9 mouse cellular contexts compared by ENCODE assay signal in genomic region chr11:4308060-4308513, GRCm38 (mm10). TPM values are rescaled to one million over a fixed set of nuclear protein-coding genes. Genes with fewer than 3 reads are reported as not detected.
DNase-seq lines count a peak whose midpoint lies in the region; ATAC-seq and TF ChIP-seq lines count a peak whose summit lies in the region.
"Had no signal": no experiment of that assay in that cellular context is flagged by ENCODE, and none has a peak within 500 bp of the region (broad histone marks: within the 10 kb centered on the region; RNA-seq: fewer than 3 reads in every experiment).

No protein-coding gene starts in this region.

- 11% methylated on average over 6 of the region's 6 CpGs for WGBS in kidney, postnatal 0 days
- 13% methylated on average over 6 of the region's 6 CpGs for WGBS in midbrain, embryonic 16.5 days

- no peak overlapping the region for H3K9ac ChIP-seq in kidney, postnatal 0 days (ENCODE audit: low read depth, low read length)
- H3K9ac ChIP-seq in midbrain, embryonic 16.5 days (ENCODE audit: low read depth, low read length): no peak overlapping the region

- CTCF ChIA-PET in Patski (lab: Charles Lee): interaction anchor here (2.9 to 7.1 kb wide), 2 partner anchors 10 to 47 kb away, joined by 17 to 52 read pairs; no protein-coding TSS in a partner anchor

- DNase-seq in kidney, postnatal 0 days (ENCODE audit: low spot score): peak; percentile 73
- no peak for DNase-seq in kidney, adult 11 months
- DNase-seq in Patski (ENCODE audit: low read depth, low spot score): peak; percentile 83
- DNase-seq in gonadal fat pad, adult 2 months (ENCODE audit: low read depth): peak; percentile 93
- no peak for DNase-seq in urinary bladder, postnatal 4 days (ENCODE audit: low spot score in 2 of 2)
- DNase-seq: adrenal gland, adult 2 months had no signal

- H3K4me3 ChIP-seq in kidney, postnatal 0 days (replicated peaks; ENCODE audit: low read depth, low read length): no peak overlapping the region
- H3K4me3 ChIP-seq in midbrain, embryonic 16.5 days (ENCODE audit: low read depth, low read length): no peak overlapping the region

- in situ Hi-C loops in Patski (cut with MboI; ENCODE audit: low pct_unique_long_range_greater_than_20kb): loop anchor here (10.0 kb wide), 1 partner anchor 203 kb away; no protein-coding TSS in a partner anchor

- no peaks in the 10 kb centered on the region for H3K9me3 ChIP-seq in kidney, postnatal 0 days (replicated peaks; ENCODE audit: low read length)
- H3K9me3 ChIP-seq in midbrain, embryonic 16.5 days (replicated peaks; ENCODE audit: control insufficient read depth, low read length, poor library complexity, severe bottlenecking): no peaks in the 10 kb centered on the region

- POLR2A ChIA-PET in Patski (lab: Charles Lee): interaction anchor here (0.9 to 1.9 kb wide), 4 partner anchors 38 to 48 kb away, joined by 3 to 9 read pairs (median 6); no protein-coding TSS in a partner anchor

- TF ChIP-seq CTCF in kidney, postnatal 0 days (IDR thresholded peaks at IDR 0.05; ENCODE audit: low read depth): no peak
- no peak for TF ChIP-seq CTCF in Patski (IDR thresholded peaks at IDR 0.05)

- H3K36me3 ChIP-seq in kidney, postnatal 0 days (ENCODE audit: insufficient read depth, low read length): no peaks in the 10 kb centered on the region
- no peaks in the 10 kb centered on the region for H3K36me3 ChIP-seq in midbrain, embryonic 16.5 days (ENCODE audit: control insufficient read depth, insufficient read depth, low read length)

- H3K4me2 ChIP-seq in kidney, postnatal 0 days (ENCODE audit: low read length): peak overlapping the region; percentile 37
- H3K4me2 ChIP-seq in midbrain, embryonic 16.5 days (ENCODE audit: low read length): peak overlapping the region; percentile 1; the same call in 1 of the 2 replicates

- peak overlapping the region; percentile 8; the same call in 1 of the 2 replicates for H3K27ac ChIP-seq in kidney, postnatal 0 days
- no peak overlapping the region for H3K27ac ChIP-seq in midbrain, embryonic 16.5 days (ENCODE audit: low read length)

- no peak for ATAC-seq in kidney, postnatal 0 days (replicated peaks; ENCODE audit: low FRiP score, low read depth)
- peak; percentile 63 for ATAC-seq in Patski
- ATAC-seq in midbrain, embryonic 16.5 days: no peak
- ATAC-seq in megakaryocyte-erythroid progenitor cell, adult 5-6 weeks (replicated peaks; ENCODE audit: low FRiP score, low TSS enrichment, poor library complexity, severe bottlenecking): no peak

- H3K4me1 ChIP-seq in kidney, postnatal 0 days (replicated peaks; ENCODE audit: insufficient read depth, low read length): 0 out of 2 replicates have a peak, but pooled peaks cover 5% of the 10 kb centered on the region
- H3K4me1 ChIP-seq in midbrain, embryonic 16.5 days (ENCODE audit: control insufficient read depth, insufficient read depth, low read length): no peaks in the 10 kb centered on the region; the same call in 1 of the 2 replicates

- H3K27me3 ChIP-seq in kidney, postnatal 0 days (ENCODE audit: insufficient read depth, low read length): no peaks in the 10 kb centered on the region
- H3K27me3 ChIP-seq in Patski: no peaks in the 10 kb centered on the region
- H3K27me3 ChIP-seq in midbrain, embryonic 16.5 days (ENCODE audit: control insufficient read depth, insufficient read depth, low read depth, low read length): no peaks in the 10 kb centered on the region

RNA-seq across cellular contexts. Expression of gene Lif, which starts 50.7 kb away (rescaled TPM):
- 0.11 and 0.24 TPM in 2 replicates for polyA plus RNA-seq in kidney, postnatal 0 days (2015; fragmentation: Nextera tagmentation; extraction: Ambion mirVana)
- polyA plus RNA-seq in Patski (2021): 31.3 TPM
- 1.4 and 2.4 TPM in 2 replicates for polyA plus RNA-seq in gonadal fat pad, adult 2 months (2012; rRNA removed)
- polyA plus RNA-seq in midbrain, embryonic 16.5 days (2015; fragmentation: Nextera tagmentation; extraction: Ambion mirVana): 0.06 TPM in 1 of 2 replicates, not detected in the other
- total RNA-seq in megakaryocyte-erythroid progenitor cell, adult 5-6 weeks (2014; fragmentation: Nextera tagmentation): not detected in 2 replicates
- total RNA-seq in megakaryocyte-erythroid progenitor cell, adult 5-6 weeks (2017): 0.30 and 0.33 TPM in 2 replicates
- total RNA-seq: liver, adult 2 months had no signal

Comparison
In these comparisons a context has a peak if more than half of its experiments do, and no peak if none do; other contexts are left out.
1. DNase-seq: peak in kidney, postnatal 0 days (single experiment), Patski (single experiment) and gonadal fat pad, adult 2 months (single experiment); none in kidney, adult 11 months (single experiment) and urinary bladder, postnatal 4 days (0 of 2).